Mouse (Mus musculus) layer of hippocampus, adult 2 months (tissue): ENCODE results near the gene Tor1aip1. TPM values are rescaled to one million over a fixed set of nuclear protein-coding genes. Genes with fewer than 3 reads are reported as not detected.

Experiments
- DNase-seq, 2 experiments: peaks; one replicate each; pipeline ENCODE4 v3.0.0; 2022; ENCODE audit warnings: low spot score in 2 of 2
- H3K27ac ChIP-seq: fragments of 200-600 bp; 2 replicates; pipeline ENCODE4 v1.8.1; 2022
- H3K4me3 ChIP-seq: fragments of 200-600 bp; 2 replicates; pipeline ENCODE4 v1.8.1; 2022; ENCODE audit warnings: mild to moderate bottlenecking
- CTCF ChIP-seq: fragments of 200-600 bp; conservative IDR thresholded peaks from 2 replicates; pipeline ENCODE4 v1.8.1; 2022; ENCODE audit warnings: antibody characterized with exemption, mild to moderate bottlenecking, moderate library complexity
- total RNA-seq, 2 experiments: library from RNA; stranded (reverse); gene quantifications; 2 replicates each; pipeline ENCODE4 v1.2.3; 2021

Gene Tor1aip1
- total RNA-seq, 2 experiments from 2014 or later, result 32.7 to 33.6 TPM

DNA sequence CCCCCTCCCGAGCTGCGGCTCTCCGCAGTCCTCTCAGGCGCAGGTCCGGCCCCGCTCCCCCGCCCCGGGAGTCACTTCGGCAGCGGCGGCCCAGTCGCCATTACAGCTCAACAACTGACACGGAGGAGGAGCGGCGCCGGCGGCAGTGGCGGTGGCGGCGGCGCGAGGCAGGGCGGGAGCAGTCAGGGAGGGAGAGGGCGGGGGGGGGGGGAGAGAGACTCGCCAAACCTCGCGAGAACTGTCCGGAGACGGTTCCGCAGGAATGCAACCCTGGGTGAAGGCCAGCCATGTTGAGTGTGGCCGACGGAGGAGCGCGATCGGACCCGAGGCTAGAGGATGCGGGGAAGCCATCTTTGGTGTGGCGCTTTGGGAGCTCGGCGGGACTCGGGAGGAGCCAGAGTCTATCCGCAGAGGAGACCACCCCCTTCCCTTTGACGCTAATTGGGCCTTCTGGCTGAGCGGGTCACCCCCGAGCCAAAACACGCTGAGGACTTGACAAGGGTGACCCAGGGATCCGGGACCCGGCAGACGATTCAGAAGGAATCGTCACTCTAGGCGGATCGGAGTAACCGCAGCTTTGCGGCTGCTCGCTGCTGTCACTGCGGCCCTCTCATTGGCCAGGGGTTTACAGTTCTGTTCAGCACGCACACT lies 63.1 kb downstream of the Tor1aip1 start, which contains the start of gene Cep350:
Gene Cep350, minus strand, starts transcription at position 188 of the 651 bp plus-strand sequence.
- no peak for TF ChIP-seq CTCF
- peak; percentile 95 to 98 for DNase-seq
- H3K27ac ChIP-seq, result peak within 1 kb of the TSS; percentile 98
- H3K4me3 ChIP-seq, result peak within 1 kb of the TSS; percentile 92

DNA sequence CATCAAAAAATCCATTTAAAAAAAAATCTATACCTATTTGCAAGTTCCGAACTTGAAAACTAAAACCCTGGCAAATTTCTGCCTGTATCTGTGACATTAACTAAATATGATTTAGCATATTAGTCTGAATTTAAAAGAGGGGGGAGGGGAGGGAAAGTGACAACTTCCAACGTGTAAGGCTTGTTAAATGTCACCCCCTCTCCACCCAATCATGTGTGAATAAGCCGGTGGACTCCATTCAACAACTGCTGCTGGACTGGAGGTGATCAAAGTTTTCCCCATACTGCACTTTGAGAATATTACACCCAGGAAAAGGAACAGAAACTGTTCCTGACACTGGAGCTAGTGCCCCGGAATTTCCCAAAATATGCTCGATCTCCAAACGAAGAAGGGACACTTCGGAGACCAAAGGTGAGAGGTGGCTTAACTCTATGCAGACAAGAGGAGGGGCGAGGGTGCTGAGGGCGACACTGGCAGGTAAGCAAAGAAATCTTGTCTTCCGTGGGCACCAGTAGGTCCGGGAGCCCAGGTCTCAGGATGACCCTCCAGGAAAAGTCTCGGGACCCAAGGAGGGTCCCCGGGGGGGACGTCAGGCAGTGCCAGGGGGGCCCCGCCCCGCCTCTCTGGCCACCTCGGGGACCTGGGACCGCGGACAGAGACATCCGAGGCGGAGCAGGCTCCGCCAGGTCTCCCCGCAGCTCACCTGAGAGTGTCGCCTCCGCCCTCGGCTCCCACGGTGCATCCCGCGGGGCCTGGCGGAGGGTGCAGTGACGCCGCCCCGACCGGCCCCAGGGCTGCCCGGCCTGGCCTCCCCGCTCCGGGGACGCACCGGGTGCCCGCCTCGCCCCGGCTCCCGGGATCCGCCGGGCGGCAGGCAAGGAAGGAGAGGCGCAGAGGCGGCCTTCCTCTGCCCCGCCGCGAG lies 63.9 kb downstream of the Tor1aip1 start:
- DNase-seq, result peak in 1 of 2 experiments; percentile 5
- H3K27ac ChIP-seq, result peak overlapping the region; percentile 98
- TF ChIP-seq CTCF, result no peak
- H3K4me3 ChIP-seq, result peak overlapping the region; percentile 92

Other genes starting within 250 kb of the Tor1aip1 start
- 10 to 100 TPM; 32.1 to 35.4 TPM for gene Qsox1, start 223.6 kb downstream of the Tor1aip1 start, total RNA-seq
- gene Cep350, start 63.2 kb downstream of the Tor1aip1 start, total RNA-seq, result 10 to 100 TPM; 48.9 to 52.1 TPM
- 10 to 100 TPM; 48.4 to 55.1 TPM for gene Tor1aip2, start 1.1 kb downstream of the Tor1aip1 start, total RNA-seq
- 10 to 100 TPM; 14.3 to 14.8 TPM for gene Fam163a, start 168.5 kb upstream of the Tor1aip1 start, total RNA-seq